Mouse (Mus musculus): Measurements from ENCODE around the gene Rnf144b. TPM values are rescaled to one million over a fixed set of nuclear protein-coding genes. Genes with fewer than 3 reads are reported as not detected.

The Rnf144b gene
- polyA plus RNA-seq, 1 experiment from 2014 or later, result 1.3 TPM

DNA sequence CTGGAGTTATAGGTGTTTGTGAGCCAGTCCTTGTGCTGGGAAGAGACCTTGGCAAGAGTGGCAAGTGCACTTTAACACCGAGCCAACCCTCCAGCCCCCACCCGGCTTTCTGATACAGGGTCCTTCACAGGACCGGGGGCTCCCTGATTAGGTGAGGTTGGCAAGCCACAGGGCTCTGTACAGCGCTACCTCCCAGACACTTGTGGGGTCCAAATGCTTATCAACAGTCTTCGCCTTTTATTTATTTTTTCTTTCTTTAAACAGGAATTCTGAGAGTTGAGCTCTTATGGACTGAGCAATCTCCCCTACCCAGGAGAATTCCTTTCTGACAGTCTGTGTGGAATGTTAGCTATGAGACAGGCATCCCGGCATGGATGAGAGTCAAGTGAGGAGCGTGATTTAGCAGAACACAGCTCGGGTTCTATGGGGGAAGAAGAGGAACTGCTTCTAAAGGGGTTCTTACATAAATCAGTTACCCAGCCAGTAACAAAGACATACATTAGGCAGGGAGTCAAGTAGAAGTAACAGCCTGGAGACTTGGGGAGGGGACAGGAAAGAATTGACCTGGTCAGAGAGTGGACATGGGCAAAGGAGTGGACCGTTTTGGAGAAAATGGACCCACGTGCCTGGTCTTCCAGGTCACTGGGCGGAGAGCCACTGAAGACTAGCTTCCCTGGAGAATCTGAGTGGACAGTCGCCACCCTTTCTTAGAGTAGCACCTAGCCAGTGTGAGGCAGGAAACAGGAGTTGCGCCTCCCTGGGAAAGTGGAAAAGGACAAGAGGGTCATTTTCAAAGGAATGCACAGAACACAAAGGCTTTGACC, 154.8 kb downstream of the Rnf144b start:
- ATAC-seq (ENCODE audit: borderline replicate concordance, extremely low read depth, low FRiP score, low TSS enrichment), result peak; percentile 71; the same call in 1 of the 2 replicates
- Histone ChIP-seq H3K36me3 (no peaks in the 10 kb centered on the region), H3K4me3 (no peak overlapping the region), H3K4me1 (peaks cover 19% of the 10 kb centered on the region), H3K9me3 (no peaks in the 10 kb centered on the region), H3K27me3 (no peaks in the 10 kb centered on the region), H3K27ac (peak overlapping the region; percentile 75), H3K4me2 (peak overlapping the region; percentile 45), H3K9ac (no peak overlapping the region)
- WGBS, result 9% methylated on average over 13 of the region's 13 CpGs

DNA sequence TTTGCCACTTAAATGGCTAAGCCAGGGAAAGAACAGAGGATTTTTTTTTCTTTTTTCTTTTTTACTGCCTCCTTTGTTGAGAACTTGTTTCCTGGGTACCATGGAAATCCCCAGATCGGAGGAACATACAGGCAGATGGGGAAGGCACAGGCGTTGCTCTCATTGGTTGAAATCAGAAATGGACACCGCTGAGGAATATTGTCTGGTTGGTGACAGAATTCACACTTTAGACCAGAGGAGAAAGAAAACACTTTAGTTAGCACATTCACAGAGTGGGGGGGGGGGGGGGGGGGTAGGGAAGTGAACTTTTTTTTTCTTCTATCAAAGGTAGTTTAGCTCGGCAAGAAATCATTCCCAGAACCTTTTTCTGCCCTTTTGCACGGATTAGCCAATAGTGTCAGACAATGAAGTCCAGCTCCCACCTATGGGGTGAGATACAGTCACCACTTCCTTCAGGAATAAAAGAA, 155.4 kb downstream of the Rnf144b start:
- H3K4me1 ChIP-seq, result peaks cover 19% of the 10 kb centered on the region
- H3K4me3 ChIP-seq, result no peak overlapping the region
- H3K36me3 ChIP-seq, result no peaks in the 10 kb centered on the region
- H3K4me2 ChIP-seq, result peak overlapping the region; percentile 45
- H3K27me3 ChIP-seq, result no peaks in the 10 kb centered on the region
- no peaks in the 10 kb centered on the region for H3K9me3 ChIP-seq
- WGBS, result 26% methylated on average over 5 of the region's 5 CpGs
- no peak overlapping the region for H3K9ac ChIP-seq
- no peak for ATAC-seq (ENCODE audit: borderline replicate concordance, extremely low read depth, low FRiP score, low TSS enrichment)
- H3K27ac ChIP-seq, result peak overlapping the region; percentile 75

DNA sequence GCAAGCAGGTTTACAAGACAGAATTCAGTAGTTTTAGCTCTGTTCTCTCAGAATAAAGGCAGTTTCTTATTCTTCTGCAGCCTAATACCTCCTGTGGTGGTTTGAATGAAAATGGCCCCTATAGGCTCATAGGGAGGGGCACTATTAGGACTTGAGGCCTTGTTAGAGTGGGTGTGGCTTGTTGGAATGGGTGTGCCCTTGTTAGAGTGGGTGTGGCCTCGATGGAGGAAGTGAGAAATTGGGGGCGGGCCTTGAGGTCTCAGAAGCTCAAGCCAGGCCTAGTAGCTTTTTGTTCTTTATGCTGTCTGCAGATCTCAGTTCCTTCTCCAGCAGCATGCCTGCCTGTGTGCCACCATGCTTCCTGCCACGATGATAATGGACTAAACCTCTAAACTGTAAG, 159.8 kb downstream of the Rnf144b start:
- no peaks in the 10 kb centered on the region for H3K36me3 ChIP-seq
- no peak overlapping the region for H3K9ac ChIP-seq
- no peak overlapping the region for H3K4me3 ChIP-seq
- ATAC-seq (ENCODE audit: borderline replicate concordance, extremely low read depth, low FRiP score, low TSS enrichment), result no peak
- no peaks in the 10 kb centered on the region for H3K27me3 ChIP-seq
- H3K4me2 ChIP-seq, result no peak overlapping the region
- H3K9me3 ChIP-seq, result no peaks in the 10 kb centered on the region
- peaks cover 6% of the 10 kb centered on the region for H3K4me1 ChIP-seq
- 64% methylated on average over 3 of the region's 3 CpGs for WGBS
- H3K27ac ChIP-seq, result no peak overlapping the region

DNA sequence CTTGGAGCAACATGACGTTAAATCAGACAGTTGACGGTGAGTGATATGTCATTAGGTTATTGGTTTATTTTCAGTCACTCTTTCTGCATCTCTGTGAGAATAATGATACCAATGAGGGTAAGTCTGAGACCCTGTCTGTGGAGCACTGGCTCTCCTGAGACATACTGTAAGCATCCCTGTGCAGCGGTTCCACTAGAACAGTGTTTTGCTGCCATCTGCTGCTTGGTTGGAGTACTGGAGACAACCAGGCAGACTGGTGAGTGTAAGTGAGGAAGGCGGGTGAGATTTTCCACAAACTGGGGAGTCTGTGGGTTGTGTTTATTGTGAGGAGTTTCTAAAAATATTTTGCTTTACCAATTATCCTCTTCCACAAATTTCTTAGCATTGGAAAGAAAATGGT, 166.0 kb downstream of the Rnf144b start:
- H3K9me3 ChIP-seq, result no peaks in the 10 kb centered on the region
- no peak overlapping the region for H3K4me3 ChIP-seq
- no peak overlapping the region for H3K27ac ChIP-seq
- H3K9ac ChIP-seq, result no peak overlapping the region
- peak; percentile 75; the same call in 1 of the 2 replicates for ATAC-seq (ENCODE audit: borderline replicate concordance, extremely low read depth, low FRiP score, low TSS enrichment)
- no peaks in the 10 kb centered on the region for H3K36me3 ChIP-seq
- H3K4me1 ChIP-seq, result no peaks in the 10 kb centered on the region
- H3K4me2 ChIP-seq, result no peak overlapping the region
- H3K27me3 ChIP-seq, result peaks cover 19% of the 10 kb centered on the region
- 32% methylated on average over 4 of the region's 4 CpGs for WGBS

DNA sequence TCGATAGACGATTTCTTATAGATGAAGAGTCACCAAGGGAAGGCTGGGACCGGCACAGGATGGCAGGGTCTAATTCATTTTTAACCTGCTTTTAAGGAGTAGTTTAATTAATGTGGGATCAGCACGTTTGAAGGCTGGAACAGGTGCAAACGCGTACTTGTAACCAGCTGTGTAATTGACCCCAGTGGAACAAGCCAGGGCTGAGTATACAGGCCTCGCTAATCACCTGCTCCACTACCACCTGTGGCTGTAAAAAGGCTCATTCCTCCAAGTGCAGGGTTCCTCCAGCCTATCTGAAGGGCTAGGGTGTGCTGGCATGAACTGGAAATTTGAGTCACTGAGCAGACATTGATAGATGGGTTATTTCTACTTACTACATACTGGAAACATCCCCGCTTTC, 174.0 kb downstream of the Rnf144b start:
- 81% methylated on average over 8 of the region's 8 CpGs for WGBS
- Histone ChIP-seq H3K4me2 (no peak overlapping the region), H3K27ac (no peak overlapping the region), H3K9me3 (no peaks in the 10 kb centered on the region), H3K9ac (no peak overlapping the region), H3K36me3 (no peaks in the 10 kb centered on the region), H3K4me1 (no peaks in the 10 kb centered on the region), H3K4me3 (no peak overlapping the region), H3K27me3 (no peaks in the 10 kb centered on the region)
- ATAC-seq (ENCODE audit: borderline replicate concordance, extremely low read depth, low FRiP score, low TSS enrichment), result no peak

Other genes starting within 250 kb of the Rnf144b start
- gene Kif13a, start 192.8 kb upstream of the Rnf144b start, polyA plus RNA-seq (2015; fragmentation: Nextera tagmentation; extraction: Ambion mirVana), result 30.6 and 32.5 TPM in 2 replicates
- 3.4 and 4.3 TPM in 2 replicates for gene Nhlrc1, start 107.8 kb upstream of the Rnf144b start, polyA plus RNA-seq (2015; fragmentation: Nextera tagmentation; extraction: Ambion mirVana)
- 9.8 and 10.5 TPM in 2 replicates for gene Kdm1b, start 79.2 kb upstream of the Rnf144b start, polyA plus RNA-seq (2015; fragmentation: Nextera tagmentation; extraction: Ambion mirVana)
- gene Tpmt, start 77.9 kb upstream of the Rnf144b start, polyA plus RNA-seq (2015; fragmentation: Nextera tagmentation; extraction: Ambion mirVana), result 22.2 and 23.8 TPM in 2 replicates
- 307 and 327 TPM in 2 replicates for gene Dek, start 16.5 kb upstream of the Rnf144b start, polyA plus RNA-seq (2015; fragmentation: Nextera tagmentation; extraction: Ambion mirVana)

Data from lung, embryonic 15.5 days (tissue).